Mouse (Mus musculus) right cerebral cortex, postnatal 4 days (tissue): ENCODE data around the gene Elavl2.

Experiments
- DNase-seq: peaks from one replicate; pipeline ENCODE4 v3.0.0-alpha.2; 2022

The Elavl2 gene

DNA sequence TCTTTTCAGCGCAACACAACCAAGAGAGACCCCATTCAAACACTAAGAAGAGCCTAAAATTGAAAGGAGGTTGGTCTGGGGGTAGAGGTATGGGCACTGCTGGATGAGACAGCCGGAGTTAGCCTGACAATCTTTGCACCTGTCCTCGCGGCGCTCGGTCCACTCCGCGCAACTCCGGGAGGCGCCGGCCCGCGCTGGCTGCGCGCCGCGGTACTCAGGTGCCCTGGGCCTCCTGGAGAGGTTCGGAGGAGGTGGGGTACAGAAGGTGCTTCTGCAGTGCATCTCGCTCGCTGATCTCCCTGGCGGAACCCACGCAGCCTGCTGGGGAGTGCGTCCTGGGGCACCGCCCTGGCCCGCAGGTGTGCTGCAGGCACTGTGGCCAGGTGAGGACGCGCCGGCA, at the start of gene Elavl2:
TSS of gene Elavl2 (minus strand) at position 363 of the 400 bp plus-strand sequence.
- no peak for DNase-seq

DNA sequence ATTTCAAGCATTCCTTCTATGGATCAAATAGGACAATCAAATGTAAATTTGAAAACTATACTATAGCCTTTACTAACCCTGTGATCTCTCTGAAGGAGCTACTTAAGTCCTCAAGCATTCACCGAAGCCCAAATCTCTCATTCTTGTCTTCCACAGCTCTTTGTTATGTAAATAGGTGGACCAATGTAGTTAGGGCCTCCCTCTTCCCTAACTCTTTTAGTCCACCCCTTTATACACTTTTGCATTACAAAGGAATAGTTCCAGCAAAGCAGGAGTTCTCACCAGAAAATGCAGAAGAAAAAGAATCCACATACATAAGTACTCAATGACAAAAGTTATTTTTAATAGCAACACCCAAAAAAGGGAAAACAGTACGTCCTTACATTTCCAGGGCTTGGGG, 47.3 kb upstream of the Elavl2 start:
- DNase-seq = no peak

DNA sequence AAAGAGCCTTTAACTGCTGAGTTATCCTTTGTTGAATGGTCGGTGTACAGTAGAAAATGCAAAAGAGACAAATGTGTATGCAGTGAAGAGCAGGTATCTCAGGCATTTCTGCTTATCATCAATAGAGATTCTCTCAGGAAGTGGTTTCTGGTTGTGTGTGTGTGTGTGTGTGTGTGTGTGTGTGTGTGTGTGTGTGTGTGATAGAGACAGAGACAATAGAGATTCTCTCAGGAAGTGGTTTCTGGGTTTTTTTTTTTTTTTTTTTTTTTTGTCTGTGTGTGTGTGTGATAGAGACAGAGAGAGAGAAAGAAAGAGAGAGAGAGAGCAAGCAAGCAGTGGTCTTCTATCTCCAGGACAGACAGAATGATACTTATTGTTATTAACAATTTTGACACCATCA, 15.0 kb upstream of the Elavl2 start:
- no peak for DNase-seq

DNA sequence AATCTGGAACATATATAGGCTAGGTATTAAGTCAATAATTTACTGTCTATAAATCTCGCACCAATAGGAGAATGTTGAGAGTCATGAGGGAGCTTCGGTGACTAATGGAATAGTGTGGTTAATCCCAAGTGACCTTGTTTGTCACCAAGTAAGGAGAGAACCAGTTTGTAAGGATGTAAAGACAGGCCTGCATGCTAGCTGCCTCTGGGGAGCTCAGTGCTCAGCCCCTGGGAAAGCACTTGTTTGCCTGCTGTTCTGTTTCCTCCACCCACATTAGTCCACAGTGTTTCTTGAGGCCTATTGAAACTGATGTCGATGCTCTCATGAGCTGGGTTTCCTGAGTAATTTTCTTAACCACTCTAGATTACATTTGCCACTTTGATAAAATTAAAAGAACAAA, 4.5 kb upstream of the Elavl2 start:
- no peak for DNase-seq

DNA sequence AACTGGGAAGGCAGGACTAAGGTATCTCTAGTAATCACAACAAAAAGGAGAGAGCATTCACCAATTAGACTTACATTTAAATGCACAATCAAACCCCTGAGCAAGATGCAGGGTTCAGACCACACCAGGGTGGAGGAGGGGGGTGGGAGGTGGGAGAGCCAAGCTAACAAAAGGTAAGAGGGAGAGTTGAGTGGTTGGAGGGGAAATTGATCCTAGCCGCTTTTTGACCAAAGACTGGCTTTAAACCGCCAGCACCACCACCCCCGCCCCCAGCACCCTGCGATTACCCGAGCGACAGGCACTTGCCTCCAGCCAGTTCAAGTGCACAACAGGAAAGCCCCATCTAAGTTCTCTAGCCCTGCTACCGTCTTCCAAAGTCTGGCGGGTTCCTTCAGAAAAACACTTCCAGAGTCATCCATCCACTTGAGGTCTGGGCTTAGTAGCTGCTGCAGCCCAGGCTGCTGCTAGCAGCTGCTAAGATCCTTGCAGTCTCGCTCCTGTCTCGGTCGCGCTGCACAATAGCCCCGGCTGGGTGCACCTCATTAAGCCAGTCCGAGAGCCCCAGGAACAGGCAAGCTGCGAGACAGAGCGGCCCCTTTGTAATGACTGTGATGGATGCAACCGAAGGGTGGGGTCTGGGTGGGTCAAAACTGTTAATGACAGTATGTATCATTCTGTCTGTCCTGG, 932 bp downstream of the Elavl2 start:
- DNase-seq = no peak

DNA sequence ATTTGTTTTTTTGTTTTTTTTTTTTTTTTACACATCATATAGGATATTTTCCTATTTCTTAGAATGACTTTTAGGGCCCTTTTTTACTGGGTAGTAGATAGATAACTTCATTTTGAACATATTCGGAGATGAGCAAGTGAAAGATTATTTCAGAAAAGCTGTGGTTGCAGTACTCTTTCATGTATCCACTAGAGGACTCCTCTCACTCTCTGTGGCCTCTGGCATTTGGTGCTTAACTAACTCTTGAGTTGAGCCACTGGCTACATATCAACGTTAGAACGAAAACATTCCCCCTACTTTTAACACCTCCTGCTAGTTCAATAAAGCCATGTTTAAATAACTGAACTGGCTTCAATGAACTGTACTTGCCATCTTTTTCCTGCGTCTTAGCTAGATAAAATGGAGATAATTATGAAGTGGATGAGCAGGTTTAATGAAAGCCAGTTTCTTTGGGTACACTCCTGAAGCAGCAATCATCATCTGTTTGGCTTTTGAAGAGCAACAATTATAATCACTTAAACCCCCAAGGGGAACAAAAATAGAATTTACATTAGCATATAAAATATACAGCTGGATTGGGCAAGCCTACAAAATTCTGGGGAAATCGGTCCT, 8.5 kb downstream of the Elavl2 start:
- DNase-seq = no peak

DNA sequence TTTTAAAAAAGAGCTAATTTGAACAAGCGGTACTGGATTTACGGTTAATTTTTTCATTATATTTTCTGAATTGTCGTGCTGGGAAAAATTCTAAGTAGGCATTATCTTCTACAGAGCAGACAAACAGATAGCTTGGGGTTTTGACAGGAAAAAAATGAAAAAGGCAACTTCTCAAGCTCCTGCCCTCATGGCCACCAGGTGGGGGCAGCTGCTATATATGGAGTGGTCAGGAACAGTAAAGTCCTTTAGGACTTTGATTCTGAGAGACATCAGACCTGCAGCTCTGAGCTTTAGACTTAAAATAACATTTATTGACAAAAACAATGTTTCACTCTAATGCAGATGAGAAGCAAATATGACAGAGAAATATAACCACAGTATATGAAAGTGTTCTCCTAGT, 12.9 kb downstream of the Elavl2 start:
- DNase-seq = no peak

DNA sequence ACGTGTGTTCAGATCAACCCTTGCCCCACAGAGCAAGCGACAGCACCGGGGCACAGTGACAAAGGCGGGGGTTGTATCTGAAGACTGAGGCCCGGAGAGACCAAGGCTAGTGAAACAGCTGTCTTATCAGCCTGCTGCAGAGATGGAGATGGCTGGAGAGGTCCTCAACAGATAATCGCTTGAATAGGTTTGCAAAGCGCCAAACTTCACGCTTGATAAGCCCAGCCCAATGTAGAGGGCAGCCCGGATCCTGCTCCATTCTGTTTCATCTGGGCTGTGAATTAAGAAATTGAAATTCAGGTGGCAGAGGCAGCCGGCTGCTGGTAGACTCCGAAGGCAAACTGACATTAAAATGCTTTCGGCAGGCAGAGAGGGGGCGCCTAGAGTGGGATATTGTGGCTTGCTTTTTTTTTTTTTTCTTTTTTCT, 19.4 kb downstream of the Elavl2 start:
- peak; percentile 33 for DNase-seq

DNA sequence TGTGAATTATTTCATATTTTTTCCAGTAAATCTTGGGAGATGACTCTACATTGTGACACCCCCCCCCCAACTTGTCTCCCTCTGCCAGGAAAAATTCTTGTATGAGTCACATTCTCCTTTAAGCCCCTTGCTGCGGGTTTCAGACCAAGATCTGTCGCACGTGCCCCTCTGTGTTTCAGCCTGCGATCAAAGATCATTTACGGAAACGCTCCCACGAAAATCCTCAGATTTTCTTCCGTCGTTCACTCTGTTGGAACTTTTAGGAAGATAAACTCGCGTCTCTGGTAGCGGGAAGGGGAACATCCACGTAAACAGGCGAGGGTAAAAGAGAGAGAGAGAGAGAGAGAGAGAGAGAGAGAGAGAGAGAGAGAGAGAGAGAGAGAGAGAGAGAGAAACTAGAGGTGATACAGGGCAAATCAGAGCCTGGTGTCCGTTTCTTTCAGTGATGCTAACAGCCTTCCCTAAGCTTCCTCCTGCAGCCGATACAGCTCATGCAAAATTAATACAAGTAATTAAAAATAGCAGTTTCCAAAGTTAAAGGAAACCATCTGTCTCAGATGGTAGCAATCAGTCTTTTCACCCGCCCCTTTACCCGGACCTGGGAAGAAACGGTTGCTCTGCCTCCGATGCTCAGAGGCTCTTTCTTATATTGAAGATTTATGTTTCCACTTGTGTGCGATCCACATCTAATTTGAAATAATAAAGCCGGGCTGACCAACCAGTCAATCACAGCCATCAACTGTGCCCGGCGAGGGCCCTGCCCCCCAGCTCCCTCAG, 20.1 kb downstream of the Elavl2 start:
- no peak for DNase-seq

DNA sequence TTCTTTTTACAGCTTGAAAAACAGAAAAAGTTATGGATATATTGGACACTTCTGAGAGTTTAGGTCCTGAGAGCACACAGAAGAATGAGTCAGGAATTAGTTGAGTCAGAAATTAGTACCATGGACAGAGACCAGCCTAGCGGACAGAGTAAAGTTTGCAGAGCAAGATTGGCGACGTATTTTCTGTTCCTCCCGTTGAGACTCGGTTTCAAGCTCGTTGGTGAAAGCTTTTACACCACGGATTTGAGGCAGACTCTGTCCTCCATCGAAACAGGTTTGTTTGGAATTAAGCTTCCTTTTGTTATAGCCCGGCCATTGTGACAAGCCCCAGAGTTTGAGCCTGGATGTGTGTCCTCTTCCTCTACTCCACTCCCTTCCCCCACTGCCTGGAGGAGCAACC, 21.0 kb downstream of the Elavl2 start:
- DNase-seq = no peak

DNA sequence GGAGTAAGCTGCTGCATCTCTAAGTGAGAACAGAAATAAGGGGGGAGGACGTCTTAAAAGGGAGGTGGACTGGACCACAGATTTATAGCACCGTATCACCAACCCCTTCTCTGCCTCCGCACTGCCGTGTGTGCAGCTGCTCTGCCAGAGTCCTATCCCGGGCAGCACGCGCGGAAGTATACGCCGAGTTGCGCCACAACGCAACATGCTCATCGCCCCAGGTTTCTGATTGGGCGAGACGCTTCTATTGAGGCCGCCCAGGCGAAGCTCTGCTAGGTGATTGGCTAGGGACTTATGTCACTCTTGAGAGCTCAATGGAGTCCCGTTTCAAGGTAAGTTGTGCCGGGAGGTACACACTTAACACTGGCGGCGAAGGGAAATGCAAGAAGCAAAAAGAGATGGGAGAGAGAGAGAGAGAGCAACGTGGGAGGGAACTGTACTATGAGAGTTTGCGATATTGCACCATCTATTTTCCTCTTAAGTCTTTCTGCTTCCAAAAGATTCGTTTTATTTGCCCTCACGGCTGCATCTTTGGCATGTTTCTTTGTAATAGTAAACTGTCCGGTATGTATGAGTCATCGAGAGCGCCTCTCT, 24.2 kb downstream of the Elavl2 start:
- peak; percentile 91 for DNase-seq

DNA sequence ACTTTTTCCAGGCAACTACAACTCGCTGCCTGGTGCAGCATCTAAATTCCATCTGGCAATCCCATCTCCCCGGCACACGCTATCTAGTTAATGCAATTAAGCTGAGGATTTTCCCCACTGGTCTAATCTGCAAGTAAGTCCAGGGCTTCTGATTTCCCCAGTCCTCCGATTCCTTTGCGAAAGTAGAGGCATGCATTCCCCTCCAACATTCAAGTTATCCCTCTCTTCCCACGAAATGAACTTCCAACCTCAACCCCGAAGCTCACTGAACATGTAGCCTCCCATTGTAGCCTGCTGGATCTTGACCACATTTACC, 25.3 kb downstream of the Elavl2 start:
- DNase-seq = no peak

DNA sequence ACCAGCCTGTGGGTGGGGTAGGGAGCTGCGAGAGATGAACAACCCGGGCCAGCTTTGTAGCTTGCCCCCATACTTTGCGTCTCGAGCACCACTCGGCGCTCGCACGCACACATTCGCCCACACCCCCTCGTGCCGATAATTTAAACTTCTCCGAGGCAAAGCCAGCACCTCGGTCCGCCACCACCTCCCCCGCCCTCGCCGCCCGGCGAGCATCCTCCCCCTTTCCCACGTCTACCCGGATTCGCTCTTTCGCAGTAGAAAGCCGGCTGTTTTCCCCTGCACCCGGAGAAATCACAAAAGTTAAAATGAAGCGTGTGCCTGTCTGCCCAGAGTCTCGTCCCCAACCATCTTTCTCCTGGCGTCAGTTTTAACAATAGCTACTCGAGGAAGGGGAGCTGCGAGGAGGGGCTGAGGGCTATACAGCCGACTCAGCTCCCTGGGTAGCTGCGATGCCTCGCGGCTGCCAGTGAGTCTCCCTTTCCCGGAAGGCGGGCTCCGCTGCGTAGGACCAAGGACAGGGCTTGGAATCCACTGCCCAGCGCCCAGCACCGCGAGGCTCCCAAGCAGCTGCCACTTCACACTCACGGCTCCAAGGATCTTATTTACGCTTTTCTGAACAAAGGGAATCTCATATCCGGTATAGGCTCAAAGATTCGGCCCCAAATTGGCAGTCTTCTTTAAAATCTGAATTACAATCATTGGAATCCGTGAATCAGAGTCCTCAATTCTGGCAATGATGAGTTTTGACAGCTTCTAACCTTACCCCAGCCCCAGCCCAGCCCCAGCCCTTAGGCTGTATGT, 25.8 kb downstream of the Elavl2 start:
- peak; percentile 56 for DNase-seq

DNA sequence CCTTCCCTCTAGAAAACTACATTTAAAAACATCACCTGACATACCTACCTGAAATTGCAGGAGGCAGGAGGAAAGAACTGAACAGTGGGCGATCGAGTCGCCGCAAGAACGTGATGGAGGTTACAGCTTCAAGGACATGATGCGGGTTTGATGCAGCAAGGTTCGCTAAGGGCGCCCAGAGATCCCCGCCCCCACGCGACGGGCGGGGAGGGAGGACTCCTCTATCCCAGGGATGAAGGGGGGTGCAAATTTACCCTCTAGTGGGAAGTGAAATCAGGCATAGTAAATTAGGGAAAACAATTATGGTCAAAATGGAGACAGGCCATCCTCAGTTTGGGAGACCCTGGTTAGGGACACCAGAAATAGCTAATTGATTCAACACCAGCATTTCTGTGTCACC, 27.7 kb downstream of the Elavl2 start:
- no peak for DNase-seq

DNA sequence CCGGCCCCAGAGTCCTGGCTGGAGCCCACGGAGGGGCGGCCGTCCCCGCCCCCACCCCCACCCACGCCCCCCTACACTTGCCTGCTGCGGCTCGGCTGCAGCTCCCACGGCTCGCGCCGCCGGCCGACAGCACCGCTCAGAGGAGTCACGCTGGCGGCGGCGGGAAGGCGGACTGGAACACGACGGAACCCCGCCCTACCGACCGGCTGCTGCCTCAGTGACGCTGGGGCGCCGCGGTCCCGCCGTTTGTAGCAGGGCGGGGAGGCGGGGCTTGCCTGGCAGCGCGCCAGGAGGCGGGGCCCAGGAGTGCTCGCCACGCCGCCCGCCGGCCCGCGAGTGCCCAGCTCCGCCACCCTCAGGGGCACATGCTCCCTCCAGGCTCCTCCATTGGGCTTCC, 28.8 kb downstream of the Elavl2 start:
- peak; percentile 88 for DNase-seq

DNA sequence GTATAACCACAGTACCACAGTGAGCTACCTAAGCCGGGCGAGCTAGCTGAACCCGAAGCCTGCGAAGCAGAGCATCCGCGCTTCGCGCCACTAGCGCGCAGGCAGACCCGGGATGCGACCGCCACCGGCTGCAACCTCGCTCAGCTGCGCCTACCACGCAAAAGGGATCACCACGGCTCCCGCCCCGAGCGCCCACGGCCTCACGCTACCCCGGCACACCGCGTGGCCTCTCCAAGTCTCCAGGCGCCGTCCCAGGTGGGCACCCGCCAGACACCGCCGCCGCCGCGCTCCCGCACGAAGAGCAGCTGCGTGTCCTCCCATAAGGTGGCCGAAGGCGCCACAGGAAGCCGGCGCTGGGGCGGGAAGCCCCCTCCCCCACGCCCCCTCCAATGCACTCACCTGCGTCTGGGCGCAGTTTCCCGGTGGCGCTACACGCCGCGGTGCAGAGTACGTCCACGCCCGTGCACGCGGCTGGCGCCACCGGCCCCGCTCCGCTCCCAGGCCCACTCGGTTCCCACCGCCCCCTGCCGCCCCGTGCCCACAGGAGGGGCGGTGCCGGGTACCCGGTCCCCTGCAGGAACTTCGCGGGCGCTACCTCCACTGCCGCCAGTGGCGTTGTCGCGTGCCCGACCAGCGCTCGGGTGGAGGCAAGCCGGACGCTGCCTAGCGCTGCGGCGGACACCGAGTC, 29.3 kb downstream of the Elavl2 start:
- DNase-seq = peak; percentile 56

DNA sequence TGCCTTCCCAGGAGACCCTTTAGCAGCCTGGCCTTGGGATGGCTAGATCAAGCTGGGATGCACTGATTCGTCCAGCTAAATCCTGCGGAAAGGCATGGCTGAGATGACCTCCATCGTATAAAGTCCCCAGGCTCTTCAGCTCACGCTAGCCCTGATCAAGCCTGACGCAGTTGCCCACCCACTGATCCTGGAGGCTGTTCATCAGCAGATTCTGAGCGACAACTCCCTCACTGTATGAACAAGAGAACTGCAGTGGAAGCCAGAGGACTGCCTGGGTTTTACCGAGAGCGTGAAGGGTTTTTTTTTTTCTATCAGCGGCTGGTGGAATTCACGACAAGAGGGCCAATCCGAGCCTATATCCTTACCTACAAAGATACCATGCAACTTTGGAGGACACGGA, 35.3 kb downstream of the Elavl2 start:
- no peak for DNase-seq

DNA sequence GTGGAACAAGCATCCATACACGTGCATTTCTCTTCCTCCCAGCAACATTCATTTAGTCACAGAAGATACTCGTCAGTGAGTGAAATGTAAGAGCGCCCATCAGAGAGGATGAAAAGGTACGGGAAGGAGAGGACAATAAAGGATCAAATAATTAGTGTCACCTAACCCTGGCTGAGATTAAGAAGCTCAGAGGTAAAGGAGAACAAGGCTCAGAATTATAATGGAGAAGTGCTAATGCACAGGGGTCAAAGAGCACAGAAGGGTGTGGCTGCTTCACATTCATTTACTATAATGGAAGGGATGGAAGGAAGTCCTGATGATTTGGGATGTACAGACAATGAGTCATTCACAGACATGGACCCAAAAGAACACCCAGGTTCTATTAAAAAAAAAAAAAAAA, 36.6 kb downstream of the Elavl2 start:
- DNase-seq = no peak

DNA sequence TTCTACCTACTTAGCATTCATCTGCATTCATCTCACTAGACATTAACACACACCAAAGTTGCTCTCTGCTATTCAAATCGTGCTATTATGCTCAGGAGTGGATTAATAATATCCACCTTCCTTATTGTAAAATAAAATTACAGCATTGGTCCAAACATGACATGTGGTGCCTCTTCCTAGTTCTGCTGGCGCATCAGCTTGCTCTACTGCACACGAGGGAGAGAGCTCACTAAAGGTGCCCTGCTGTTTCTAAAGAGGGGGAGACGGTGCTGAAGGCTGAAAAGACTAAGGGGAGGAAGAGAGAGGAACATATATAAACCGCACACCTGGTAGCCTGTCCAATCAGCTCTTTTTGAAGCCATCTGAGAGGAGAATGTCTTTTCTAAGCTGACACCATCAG, 38.1 kb downstream of the Elavl2 start:
- no peak for DNase-seq

DNA sequence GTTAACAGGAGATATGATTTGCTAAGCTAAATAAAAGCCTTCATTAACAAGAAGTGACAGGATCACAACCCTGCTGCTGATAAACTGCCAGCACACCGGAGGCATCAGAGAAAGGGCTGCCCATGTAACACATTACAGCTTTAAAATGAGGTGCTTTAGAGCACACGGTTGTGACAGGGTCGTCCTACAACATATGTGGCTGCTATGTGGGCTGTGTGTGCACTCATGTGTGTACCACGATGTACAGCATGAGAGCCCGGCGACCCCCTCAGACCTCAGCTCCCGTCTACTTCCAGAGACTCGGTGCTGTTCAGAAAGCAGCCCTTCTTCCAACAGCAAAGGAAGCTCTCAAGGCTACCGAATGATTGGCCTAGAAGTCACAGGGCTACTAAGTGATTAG, 47.4 kb downstream of the Elavl2 start:
- no peak for DNase-seq

DNA sequence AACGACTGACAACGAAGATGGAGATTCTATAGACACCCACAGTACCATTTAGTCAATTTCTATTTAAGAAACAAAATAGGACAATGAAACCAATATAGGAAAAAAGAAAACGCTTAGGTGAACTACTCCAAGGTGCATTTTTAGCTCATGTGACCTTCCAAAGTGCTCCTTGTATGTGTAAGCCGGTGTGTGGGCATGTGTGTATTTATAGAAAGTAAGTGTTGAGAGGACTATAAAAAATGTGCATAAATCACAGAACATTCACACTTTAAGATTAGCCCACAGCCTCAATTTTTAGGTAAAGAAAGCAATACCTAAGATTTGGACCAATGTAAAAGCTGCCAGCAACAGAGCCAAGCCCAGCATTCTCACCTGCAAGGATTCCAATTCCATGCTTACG, 51.0 kb downstream of the Elavl2 start:
- DNase-seq = no peak

DNA sequence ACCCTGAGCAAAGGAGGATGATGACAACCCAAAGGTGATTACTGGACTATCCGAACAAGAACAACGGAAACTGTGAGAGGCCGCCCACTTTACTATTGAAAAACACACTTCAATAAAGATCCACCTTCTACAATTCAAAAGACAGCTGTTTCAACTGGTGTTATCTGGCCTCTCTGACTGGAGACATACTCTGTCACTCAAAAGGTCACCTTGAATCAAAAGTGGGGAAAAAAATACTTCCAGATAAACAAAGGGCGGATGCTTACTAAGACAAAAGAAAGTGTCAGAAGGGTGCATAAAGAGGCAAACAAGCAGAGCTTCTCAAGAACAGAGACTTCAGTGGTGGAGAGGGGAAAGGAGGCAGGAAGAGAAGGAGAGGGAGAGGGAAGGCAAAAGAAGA, 66.4 kb downstream of the Elavl2 start:
- no peak for DNase-seq

DNA sequence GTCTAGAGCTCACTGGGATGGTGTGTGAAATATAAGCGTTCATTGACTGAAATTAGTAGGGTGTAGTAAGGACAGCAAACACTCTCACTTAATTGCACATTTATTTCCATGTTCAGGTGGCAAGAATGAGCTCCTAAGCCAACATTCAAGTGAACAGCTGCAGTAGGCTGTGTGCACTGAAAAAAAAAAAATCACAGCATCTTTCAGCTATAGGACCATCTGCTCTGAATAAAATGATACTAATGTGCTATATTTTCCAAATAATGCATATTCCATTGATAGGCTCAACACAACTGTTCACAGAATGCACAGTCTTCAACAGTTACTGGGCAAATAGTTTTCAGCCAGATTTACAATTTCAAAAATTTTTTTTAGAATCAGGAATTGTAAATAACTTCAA, 89.8 kb downstream of the Elavl2 start:
- DNase-seq = no peak
